Mouse (Mus musculus): ENCODE data around the gene Mboat2. TPM values are rescaled to one million over a fixed set of nuclear protein-coding genes. Genes with fewer than 3 reads are reported as not detected.

The Mboat2 gene
- total RNA-seq, 2 experiments from 2014 or later: 14.0 to 15.7 TPM

DNA sequence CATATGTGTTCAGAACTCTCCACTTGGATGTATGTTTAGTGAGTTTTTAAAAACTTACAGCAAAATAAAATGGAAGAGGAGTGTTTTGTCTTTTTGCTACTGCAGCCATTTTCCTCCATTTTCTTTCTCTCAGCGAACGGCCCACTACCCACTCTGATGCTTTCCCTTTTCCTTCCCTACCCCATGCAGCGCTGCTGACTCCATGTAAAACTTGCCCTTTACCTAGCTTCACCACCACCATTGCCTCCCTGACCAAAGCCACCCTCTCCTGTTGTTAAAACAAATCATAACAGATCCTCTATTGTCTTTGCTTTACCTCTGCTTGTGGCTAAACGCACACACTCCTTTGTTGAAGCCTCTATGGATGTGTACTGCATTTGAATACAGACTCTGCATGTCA is 164.7 kb downstream of the Mboat2 start:
- DNase-seq (ENCODE audit: low spot score in 2 of 2): no peak

DNA sequence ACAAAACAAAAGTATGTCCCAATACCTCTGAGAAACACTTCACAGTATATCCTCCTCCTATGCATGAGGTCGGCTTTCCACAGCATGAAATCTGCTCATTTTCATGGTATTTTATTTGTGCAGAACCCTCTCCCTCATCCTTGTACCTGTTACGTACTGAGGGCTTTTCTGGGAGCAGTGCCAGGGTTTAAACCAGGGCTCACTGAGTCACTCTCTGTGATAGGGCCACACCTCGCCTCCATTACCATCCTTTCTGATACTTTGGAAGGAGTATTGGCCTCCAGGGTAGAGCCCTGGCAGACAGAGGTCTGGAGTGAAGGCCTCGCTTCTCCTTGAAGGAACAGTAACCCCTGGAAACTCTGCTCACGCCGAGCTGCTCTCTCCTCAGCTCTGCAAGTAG is 174.7 kb downstream of the Mboat2 start:
- no peak for DNase-seq (ENCODE audit: low spot score in 2 of 2)

DNA sequence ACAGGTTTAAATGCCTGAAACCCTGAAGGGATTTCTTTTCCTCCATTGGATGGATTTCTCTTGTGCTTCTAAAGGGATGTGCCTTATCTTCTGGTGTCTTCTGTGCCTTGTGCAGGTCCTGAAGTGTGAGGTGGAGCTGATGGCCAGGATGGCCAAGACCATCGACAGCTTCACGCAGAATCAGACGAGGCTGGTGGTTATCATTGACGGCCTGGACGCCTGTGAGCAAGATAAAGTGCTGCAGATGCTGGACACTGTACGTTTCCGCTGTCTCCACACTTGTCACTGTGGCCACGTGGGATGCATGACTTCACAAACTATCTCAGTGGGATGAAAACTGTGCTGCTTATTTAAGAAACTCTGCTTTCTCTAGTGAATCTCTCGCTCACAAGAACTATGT is 179.3 kb downstream of the Mboat2 start:
- DNase-seq (ENCODE audit: low spot score in 2 of 2): no peak

DNA sequence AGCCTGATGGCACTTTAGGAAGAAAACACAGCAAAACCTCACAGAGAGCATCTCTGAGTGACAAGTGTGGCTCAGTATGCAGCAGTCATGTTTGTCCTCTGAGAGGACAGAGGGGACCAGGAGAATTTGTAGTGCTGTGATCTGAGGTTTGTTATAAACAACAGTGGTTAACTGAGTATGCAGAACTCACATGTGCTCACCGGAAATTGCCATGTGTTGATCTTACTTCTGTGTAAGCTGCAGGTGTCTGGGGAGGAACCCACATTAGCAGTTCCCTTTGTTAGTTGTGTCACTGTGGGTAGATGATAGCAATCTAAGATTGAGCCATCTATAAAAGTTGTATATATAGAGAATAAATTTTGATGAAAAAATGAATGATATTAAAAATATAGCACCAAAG is 179.7 kb downstream of the Mboat2 start:
- no peak for DNase-seq (ENCODE audit: low spot score in 2 of 2)

DNA sequence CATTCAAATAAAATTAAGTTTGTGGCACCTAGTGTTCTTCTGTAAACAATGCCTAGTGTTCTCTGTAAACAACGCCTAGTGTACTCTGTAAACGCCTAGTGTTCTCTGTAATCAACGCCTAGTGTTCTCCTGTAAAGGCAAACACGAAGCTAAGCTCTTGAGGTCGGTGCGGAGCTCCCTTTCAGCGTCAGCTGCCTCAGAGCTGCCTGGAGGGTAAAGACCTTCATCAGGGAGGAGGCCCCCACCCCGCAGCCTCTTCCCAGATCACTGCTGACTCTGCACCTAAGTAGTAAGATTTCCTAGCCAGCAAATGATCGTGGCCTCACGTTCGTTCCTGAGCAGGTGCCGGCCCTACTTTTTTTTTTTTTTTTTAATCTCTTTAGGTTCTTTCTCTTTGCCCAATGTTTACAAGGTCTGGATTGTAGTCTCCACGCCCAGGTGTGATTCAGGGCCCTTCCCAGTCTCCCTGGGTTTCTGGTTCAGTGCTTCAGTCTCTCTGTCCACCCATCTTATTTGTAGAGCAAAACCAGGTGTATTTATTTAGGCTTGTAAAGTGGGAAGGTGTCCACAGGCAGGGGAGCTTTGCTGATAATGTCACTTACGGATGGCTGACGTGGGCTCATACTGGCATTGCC is 181.2 kb downstream of the Mboat2 start:
- DNase-seq (ENCODE audit: low spot score in 2 of 2): no peak

DNA sequence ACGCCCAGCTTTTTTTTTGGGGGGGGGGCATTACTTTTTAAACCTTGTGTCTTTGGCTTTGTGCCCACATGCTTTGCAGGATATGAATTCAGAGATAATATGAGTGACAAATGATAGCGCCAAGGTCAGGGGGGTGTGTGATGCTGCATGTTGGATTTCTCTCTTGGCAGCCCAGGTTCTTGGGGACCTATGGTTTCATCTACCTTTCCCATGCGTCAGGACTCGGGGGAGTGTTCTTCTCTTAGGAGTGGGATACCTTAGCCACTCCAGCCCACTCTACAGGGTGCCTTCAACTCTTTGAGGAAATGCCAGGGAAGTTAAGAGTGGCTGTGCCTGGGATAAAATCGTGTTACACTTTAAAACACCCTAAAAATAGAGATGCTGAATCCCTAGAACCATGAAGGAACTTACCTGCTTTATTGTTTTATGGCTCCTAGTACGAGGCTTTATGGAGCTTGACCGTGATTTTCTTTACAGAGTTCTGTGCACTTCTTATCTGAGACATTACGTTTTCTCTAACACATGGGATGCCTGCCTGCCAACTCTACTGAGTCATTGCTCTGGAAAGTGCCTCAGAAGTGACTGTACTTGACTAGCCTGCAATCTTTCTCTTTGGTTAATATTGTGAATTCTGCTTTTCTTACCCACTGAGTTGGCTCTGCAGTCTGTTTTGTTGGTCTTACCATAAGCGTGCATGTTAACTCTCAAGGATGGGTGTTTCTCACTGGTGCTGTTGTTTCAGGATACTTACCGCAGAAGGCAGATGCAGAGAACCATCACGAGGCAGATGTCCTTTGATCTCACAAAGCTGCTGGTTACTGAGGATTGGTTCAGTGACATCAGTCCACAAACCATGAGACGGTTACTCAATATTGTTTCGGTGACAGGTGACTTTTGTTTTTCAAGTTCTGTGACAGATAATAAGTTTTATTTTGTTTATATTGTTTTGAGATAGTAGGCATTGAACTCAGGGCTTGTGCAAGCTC is 182.2 kb downstream of the Mboat2 start:
- no peak for DNase-seq (ENCODE audit: low spot score in 2 of 2)

Other genes starting within 250 kb of the Mboat2 start
- gene Klf11, start 179.6 kb upstream of the Mboat2 start, total RNA-seq (2021): 10 to 100 TPM; 18.9 to 19.4 TPM
- 10 to 100 TPM in 1 of 2 experiments, 1 to 10 TPM in 1; 8.0 to 13.9 TPM for gene Cys1, start 149.1 kb upstream of the Mboat2 start, total RNA-seq (2021)
- 10 to 100 TPM; 35.7 to 35.8 TPM for gene Rrm2, start 122.6 kb upstream of the Mboat2 start, total RNA-seq (2021)
- gene Kidins220, start 144.0 kb downstream of the Mboat2 start, total RNA-seq (2021): 10 to 100 TPM; 65.7 to 67.7 TPM

Measured in gastrocnemius, postnatal 4 days (tissue).